Mouse (Mus musculus) embryonic facial prominence, embryonic 12.5 days (tissue): ENCODE results near the gene Chst5. TPM values are rescaled to one million over a fixed set of nuclear protein-coding genes. Genes with fewer than 3 reads are reported as not detected.
"Not testable (repeated sequence)": the region's sequence is repeated elsewhere in the genome, so short reads cannot be mapped to it uniquely, and the experiment has no call there.

Experiments used
- ATAC-seq: fragments of 200-750 bp; cut with Nextera tagmentation; 2 replicates; pipeline ENCODE4 v1.8.0; 2017; ENCODE audit not compliant: insufficient number of reproducible peaks, insufficient read depth, low FRiP score, low TSS enrichment
- H3K27ac ChIP-seq: fragments of 300-500 bp; sonication (generic); 2 replicates; pipeline ENCODE4 v1.5.1; 2016; ENCODE audit warnings: mild to moderate bottlenecking
- H3K27me3 ChIP-seq: fragments of 300-500 bp; sonication (generic); 2 replicates; pipeline ENCODE4 v1.6.1; 2016; ENCODE audit warnings: mild to moderate bottlenecking, moderate library complexity
- H3K36me3 ChIP-seq: fragments of 300-500 bp; sonication (generic); 2 replicates; pipeline ENCODE4 v1.6.1; 2016; ENCODE audit warnings: mild to moderate bottlenecking
- H3K4me1 ChIP-seq: fragments of 300-500 bp; sonication (generic); 2 replicates; pipeline ENCODE4 v1.6.1; 2016
- H3K4me2 ChIP-seq: fragments of 300-500 bp; sonication (generic); replicated peaks from 2 replicates; pipeline ENCODE4 v1.6.1; 2016; ENCODE audit warnings: mild to moderate bottlenecking, moderate library complexity
- H3K4me3 ChIP-seq: fragments of 300-500 bp; sonication (generic); 2 replicates; pipeline ENCODE4 v1.5.1; 2016; ENCODE audit warnings: mild to moderate bottlenecking
- H3K9ac ChIP-seq: fragments of 300-500 bp; sonication (generic); 2 replicates; pipeline ENCODE4 v1.6.1; 2016; ENCODE audit warnings: mild to moderate bottlenecking, moderate library complexity
- H3K9me3 ChIP-seq: fragments of 300-500 bp; sonication (generic); 2 replicates; pipeline ENCODE4 v1.6.1; 2016; ENCODE audit warnings: mild to moderate bottlenecking, moderate library complexity
- WGBS: fragments of 180-500 bp; shearing (Covaris S2); methylation state at CpG from one replicate; pipeline ENCODE4 v1.1.7; 2016; 5-methylcytosine and 5-hydroxymethylcytosine counted together
- polyA plus RNA-seq: library from polyadenylated mRNA; unstranded; fragments of >200 nt; fragmentation: Nextera tagmentation; extraction: Ambion mirVana; gene quantifications from 2 replicates; pipeline ENCODE4 v1.2.1, GENCODE M21; 2016

Gene Chst5
- polyA plus RNA-seq, 1 experiment from 2014 or later: 2.9 TPM

- Histone ChIP-seq H3K4me3 (peak within 1 kb of the TSS; percentile 99), H3K9ac (peak within 1 kb of the TSS; percentile 79), H3K4me2 (peak within 1 kb of the TSS; percentile 96), H3K27me3 (no peaks in the 10 kb centered on the region), H3K36me3 (peaks cover 27% of the 10 kb centered on the region), H3K9me3 (no peaks in the 10 kb centered on the region), H3K27ac (peak within 1 kb of the TSS; percentile 57; the same call in 1 of the 2 replicates), H3K4me1 (peaks cover 12% of the 10 kb centered on the region)
- ATAC-seq: peak; percentile 97
- under 1% methylated on average over 65 of the region's 65 CpGs for WGBS
Observed at GRCm38 (mm10) chr8:111940171-111941100, 30.2 kb upstream of the Chst5 start, which contains the start of gene Gabarapl2. Gabarapl2 (plus strand) TSS chr8:111940703.

GRCm38 (mm10) chr8:111939516-111940142 is 29.4 kb upstream of the Chst5 start:
- peaks cover 12% of the 10 kb centered on the region for H3K4me1 ChIP-seq
- 11% methylated on average over 10 of the region's 10 CpGs for WGBS
- no peak overlapping the region for H3K27ac ChIP-seq
- peaks cover 21% of the 10 kb centered on the region for H3K36me3 ChIP-seq
- ATAC-seq: 0 out of 2 replicates have a peak, but pooled peaks have one; percentile 48
- H3K9ac ChIP-seq: peak overlapping the region; percentile 79
- H3K4me2 ChIP-seq: peak overlapping the region; percentile 96
- peak overlapping the region; percentile 99 for H3K4me3 ChIP-seq
- no peaks in the 10 kb centered on the region for H3K27me3 ChIP-seq
- H3K9me3 ChIP-seq: no peaks in the 10 kb centered on the region

GRCm38 (mm10) chr8:111938076-111938985 is 28.1 kb upstream of the Chst5 start:
- H3K27ac ChIP-seq, H3K9me3 ChIP-seq, H3K27me3 ChIP-seq, ATAC-seq, H3K9ac ChIP-seq, H3K4me2 ChIP-seq, H3K36me3 ChIP-seq, H3K4me3 ChIP-seq: not testable (repeated sequence)
- H3K4me1 ChIP-seq: peaks cover 12% of the 10 kb centered on the region
- 86% methylated on average over 9 of the region's 9 CpGs for WGBS

- H3K9me3 ChIP-seq: no peaks in the 10 kb centered on the region
- peaks cover 22% of the 10 kb centered on the region for H3K4me1 ChIP-seq
- ATAC-seq: no peak
- H3K27me3 ChIP-seq: no peaks in the 10 kb centered on the region
- H3K4me2 ChIP-seq: no peak overlapping the region
- 76% methylated on average over 3 of the region's 3 CpGs for WGBS
- no peak overlapping the region for H3K27ac ChIP-seq
- no peak overlapping the region for H3K9ac ChIP-seq
- peaks cover 2% of the 10 kb centered on the region for H3K36me3 ChIP-seq
- H3K4me3 ChIP-seq: no peak overlapping the region
Observed at GRCm38 (mm10) chr8:111937184-111937583, 26.9 kb upstream of the Chst5 start.

GRCm38 (mm10) chr8:111934201-111934600 is 24.0 kb upstream of the Chst5 start:
- no peaks in the 10 kb centered on the region for H3K9me3 ChIP-seq
- H3K4me2 ChIP-seq: peak overlapping the region; percentile 93; the same call in 1 of the 2 replicates

GRCm38 (mm10) chr8:111933348-111934076 is 23.3 kb upstream of the Chst5 start, which contains the start of gene Tmem231:
Tmem231 (minus strand) TSS chr8:111933881.
- Histone ChIP-seq H3K9me3 (no peaks in the 10 kb centered on the region), H3K4me1 (peaks cover 16% of the 10 kb centered on the region; the same call in 1 of the 2 replicates), H3K9ac (peak within 1 kb of the TSS; percentile 76), H3K4me3 (peak within 1 kb of the TSS; percentile 79), H3K27ac (peak within 1 kb of the TSS; percentile 88), H3K36me3 (no peaks in the 10 kb centered on the region), H3K4me2 (peak within 1 kb of the TSS; percentile 93), H3K27me3 (no peaks in the 10 kb centered on the region)
- peak; percentile 99 for ATAC-seq
- under 1% methylated on average over 53 of the region's 53 CpGs for WGBS

More at GRCm38 (mm10) chr8:111934201-111934600, 24.0 kb upstream of the Chst5 start:
- H3K9ac ChIP-seq: no peak overlapping the region
- no peak for ATAC-seq
- no peak overlapping the region for H3K27ac ChIP-seq
- 91% methylated on average over 2 of the region's 2 CpGs for WGBS
- no peaks in the 10 kb centered on the region for H3K36me3 ChIP-seq
- no peaks in the 10 kb centered on the region for H3K27me3 ChIP-seq
- H3K4me3 ChIP-seq: no peak overlapping the region
- peaks cover 16% of the 10 kb centered on the region; the same call in 1 of the 2 replicates for H3K4me1 ChIP-seq

GRCm38 (mm10) chr8:111932580-111933336 is 22.5 kb upstream of the Chst5 start:
- peak overlapping the region; percentile 79 for H3K4me3 ChIP-seq
- H3K9ac ChIP-seq: peak overlapping the region; percentile 76
- no peaks in the 10 kb centered on the region for H3K27me3 ChIP-seq
- WGBS: 32% methylated on average over 19 of the region's 19 CpGs
- no peaks in the 10 kb centered on the region for H3K36me3 ChIP-seq
- H3K4me2 ChIP-seq: peak overlapping the region; percentile 93
- 0 out of 2 replicates have a peak, but pooled peaks have one; percentile 3 for ATAC-seq
- H3K9me3 ChIP-seq: no peaks in the 10 kb centered on the region
- peaks cover 16% of the 10 kb centered on the region; the same call in 1 of the 2 replicates for H3K4me1 ChIP-seq
- H3K27ac ChIP-seq: peak overlapping the region; percentile 88

- H3K27ac ChIP-seq: no peak overlapping the region
- H3K4me1 ChIP-seq: peaks cover 16% of the 10 kb centered on the region; the same call in 1 of the 2 replicates
- H3K36me3 ChIP-seq: 0 out of 2 replicates have a peak, but pooled peaks cover 3% of the 10 kb centered on the region
- H3K4me3 ChIP-seq: no peak overlapping the region
- H3K9ac ChIP-seq: no peak overlapping the region
- no peaks in the 10 kb centered on the region for H3K27me3 ChIP-seq
- WGBS: 58% methylated on average over 16 of the region's 16 CpGs
- H3K4me2 ChIP-seq: 0 out of 2 replicates have a peak overlapping the region, but pooled peaks have one; percentile 7
- no peak for ATAC-seq
- no peaks in the 10 kb centered on the region for H3K9me3 ChIP-seq
Observed at GRCm38 (mm10) chr8:111931721-111932120, 21.5 kb upstream of the Chst5 start.

GRCm38 (mm10) chr8:111929648-111930344 is 19.5 kb upstream of the Chst5 start:
- no peak overlapping the region for H3K27ac ChIP-seq
- no peaks in the 10 kb centered on the region for H3K27me3 ChIP-seq
- H3K36me3 ChIP-seq: 0 out of 2 replicates have a peak, but pooled peaks cover 3% of the 10 kb centered on the region
- no peaks in the 10 kb centered on the region for H3K9me3 ChIP-seq
- no peak for ATAC-seq
- no peak overlapping the region for H3K4me3 ChIP-seq
- H3K4me2 ChIP-seq: no peak overlapping the region
- no peak overlapping the region for H3K9ac ChIP-seq
- H3K4me1 ChIP-seq: peaks cover 16% of the 10 kb centered on the region; the same call in 1 of the 2 replicates
- 74% methylated on average over 8 of the region's 8 CpGs for WGBS
